Comparison of ENCODE assay signal across 9 mouse cellular contexts in genomic region chr4:41760911-41761310, GRCm38 (mm10). TPM values are rescaled to one million over a fixed set of nuclear protein-coding genes. Genes with fewer than 3 reads are reported as not detected.
A peak's percentile ranks its signal among the peaks of the same experiment; 100 is the strongest.
DNase-seq lines count a peak whose midpoint lies in the region; ATAC-seq and TF ChIP-seq lines count a peak whose summit lies in the region.
"Had no signal": no experiment of that assay in that cellular context is flagged by ENCODE, and none has a peak within 500 bp of the region (broad histone marks: within the 10 kb centered on the region; RNA-seq: fewer than 3 reads in every experiment).

No protein-coding gene starts in this region.

- H3K9ac ChIP-seq in lung, embryonic 14.5 days = peak overlapping the region; percentile 64
- H3K9ac ChIP-seq in forebrain, embryonic 13.5 days = peak overlapping the region; percentile 34
- peak overlapping the region; percentile 39 for H3K9ac ChIP-seq in neural tube, embryonic 14.5 days (replicated peaks; ENCODE audit: low read depth, low read length)

- H3K4me2 ChIP-seq in lung, embryonic 14.5 days = peak overlapping the region; percentile 74
- H3K4me2 ChIP-seq in forebrain, embryonic 13.5 days = peak overlapping the region; percentile 62
- H3K4me2 ChIP-seq in neural tube, embryonic 14.5 days (ENCODE audit: low read depth, low read length) = peak overlapping the region; percentile 45

- ATAC-seq in lung, embryonic 14.5 days (ENCODE audit: insufficient read depth) = no peak; the same call in none of the 2 replicates
- ATAC-seq in forebrain, embryonic 13.5 days = no peak; the same call in 1 of the 2 replicates
- ATAC-seq in neural tube, embryonic 14.5 days (ENCODE audit: low read depth) = no peak; the same call in 1 of the 2 replicates
- ATAC-seq in megakaryocyte, adult 5-6 weeks (ENCODE audit: poor library complexity, severe bottlenecking) = no peak
- no peak for ATAC-seq in megakaryocyte-erythroid progenitor cell, adult 5-6 weeks (replicated peaks; ENCODE audit: low FRiP score, low TSS enrichment, poor library complexity, severe bottlenecking)

- H3K4me1 ChIP-seq in lung, embryonic 14.5 days (ENCODE audit: insufficient read depth) = peaks cover 15% of the 10 kb centered on the region; the same call in 1 of the 2 replicates
- peaks cover 36% of the 10 kb centered on the region for H3K4me1 ChIP-seq in forebrain, embryonic 13.5 days
- H3K4me1 ChIP-seq in limb, embryonic 10.5 days = peaks cover 63% of the 10 kb centered on the region
- H3K4me1 ChIP-seq in neural tube, embryonic 14.5 days (ENCODE audit: control insufficient read depth, insufficient read depth, low read length) = peaks cover 10% of the 10 kb centered on the region; the same call in 1 of the 2 replicates

- DNase-seq in lung, embryonic 14.5 days = no peak
- no peak for DNase-seq in lung, postnatal 10 days
- DNase-seq in limb, embryonic 10.5 days (ENCODE audit: low spot score) = peak; percentile 33
- DNase-seq in adrenal gland, postnatal 10 days = no peak

- H3K27ac ChIP-seq in lung, embryonic 14.5 days (ENCODE audit: low read depth) = peak overlapping the region; percentile 92
- peak overlapping the region; percentile 26 for H3K27ac ChIP-seq in forebrain, embryonic 13.5 days
- peak overlapping the region; percentile 90 for H3K27ac ChIP-seq in limb, embryonic 10.5 days
- no peak overlapping the region; the same call in 1 of the 2 replicates for H3K27ac ChIP-seq in neural tube, embryonic 14.5 days (ENCODE audit: low read depth, low read length)

- TF ChIP-seq CTCF in lung, embryonic 14.5 days (IDR thresholded peaks at IDR 0.05; ENCODE audit: low read depth) = no peak

- no peaks in the 10 kb centered on the region for H3K27me3 ChIP-seq in lung, embryonic 14.5 days (ENCODE audit: insufficient read depth, low read length)
- H3K27me3 ChIP-seq in forebrain, embryonic 13.5 days = no peaks in the 10 kb centered on the region
- no peaks in the 10 kb centered on the region for H3K27me3 ChIP-seq in limb, embryonic 10.5 days (ENCODE audit: low read depth, poor library complexity, severe bottlenecking)
- H3K27me3 ChIP-seq in neural tube, embryonic 14.5 days (ENCODE audit: control insufficient read depth, insufficient read depth, low read length) = no peaks in the 10 kb centered on the region

- 64% methylated on average over 4 of the region's 4 CpGs for WGBS in lung, embryonic 14.5 days
- WGBS in forebrain, embryonic 13.5 days = 94% methylated on average over 4 of the region's 4 CpGs
- WGBS in limb, embryonic 10.5 days = 71% methylated on average over 4 of the region's 4 CpGs
- 79% methylated on average over 4 of the region's 4 CpGs for WGBS in neural tube, embryonic 14.5 days

- H3K36me3 ChIP-seq in lung, embryonic 14.5 days (ENCODE audit: insufficient read depth) = peaks cover 9% of the 10 kb centered on the region; the same call in 1 of the 2 replicates
- H3K36me3 ChIP-seq in forebrain, embryonic 13.5 days (ENCODE audit: poor library complexity, severe bottlenecking) = no peaks in the 10 kb centered on the region
- peaks cover 32% of the 10 kb centered on the region for H3K36me3 ChIP-seq in limb, embryonic 10.5 days
- H3K36me3 ChIP-seq in neural tube, embryonic 14.5 days (ENCODE audit: control insufficient read depth, insufficient read depth, low read length) = no peaks in the 10 kb centered on the region

- H3K4me3 ChIP-seq in lung, embryonic 14.5 days (ENCODE audit: low read depth, low read length) = peak overlapping the region; percentile 46
- peak overlapping the region; percentile 37 for H3K4me3 ChIP-seq in forebrain, embryonic 13.5 days
- peak overlapping the region; percentile 64 for H3K4me3 ChIP-seq in limb, embryonic 10.5 days
- H3K4me3 ChIP-seq in neural tube, embryonic 14.5 days (ENCODE audit: low read depth, low read length) = peak overlapping the region; percentile 29

- H3K9me3 ChIP-seq in lung, embryonic 14.5 days (ENCODE audit: low read depth, low read length) = no peaks in the 10 kb centered on the region
- no peaks in the 10 kb centered on the region for H3K9me3 ChIP-seq in forebrain, embryonic 13.5 days (replicated peaks)
- H3K9me3 ChIP-seq in limb, embryonic 10.5 days (replicated peaks) = no peaks in the 10 kb centered on the region
- H3K9me3 ChIP-seq in neural tube, embryonic 14.5 days (ENCODE audit: control insufficient read depth, low read length) = no peaks in the 10 kb centered on the region

RNA-seq across cellular contexts. Expression of gene Sigmar1, which starts 5.0 kb away (rescaled TPM):
- polyA plus RNA-seq in lung, embryonic 14.5 days (2014; fragmentation: Nextera tagmentation; extraction: Ambion mirVana) = 82.5 and 94.6 TPM in 2 replicates
- polyA plus RNA-seq in forebrain, embryonic 13.5 days (2015; fragmentation: Nextera tagmentation; extraction: Ambion mirVana) = 47.5 and 55.4 TPM in 2 replicates
- 83.7 and 91.1 TPM in 2 replicates for polyA plus RNA-seq in limb, embryonic 10.5 days (2016; fragmentation: Nextera tagmentation; extraction: Ambion mirVana)
- 77.6 and 89.3 TPM in 2 replicates for polyA plus RNA-seq in neural tube, embryonic 14.5 days (2014; fragmentation: Nextera tagmentation; extraction: Ambion mirVana)
- 54.5 and 70.0 TPM in 2 replicates for total RNA-seq in megakaryocyte, adult 5-6 weeks (2015)
- total RNA-seq in megakaryocyte, adult 5-6 weeks (2017) = 66.2 and 71.0 TPM in 2 replicates
- 10 to 100 TPM; 65.8 to 68.8 TPM for total RNA-seq in adrenal gland, postnatal 10 days (2021)
- 34.2 and 53.7 TPM in 2 replicates for total RNA-seq in megakaryocyte-erythroid progenitor cell, adult 5-6 weeks (2014; fragmentation: Nextera tagmentation)
- total RNA-seq in megakaryocyte-erythroid progenitor cell, adult 5-6 weeks (2017) = 49.7 and 57.2 TPM in 2 replicates

RNA-seq across cellular contexts. Expression of gene Galt, which starts 5.9 kb away (rescaled TPM):
- 25.6 and 26.9 TPM in 2 replicates for polyA plus RNA-seq in lung, embryonic 14.5 days (2014; fragmentation: Nextera tagmentation; extraction: Ambion mirVana)
- 16.2 and 17.5 TPM in 2 replicates for polyA plus RNA-seq in forebrain, embryonic 13.5 days (2015; fragmentation: Nextera tagmentation; extraction: Ambion mirVana)
- polyA plus RNA-seq in limb, embryonic 10.5 days (2016; fragmentation: Nextera tagmentation; extraction: Ambion mirVana) = 33.7 and 37.6 TPM in 2 replicates
- 42.6 and 53.5 TPM in 2 replicates for polyA plus RNA-seq in neural tube, embryonic 14.5 days (2014; fragmentation: Nextera tagmentation; extraction: Ambion mirVana)
- 20.4 and 21.7 TPM in 2 replicates for total RNA-seq in megakaryocyte, adult 5-6 weeks (2015)
- 18.7 and 24.3 TPM in 2 replicates for total RNA-seq in megakaryocyte, adult 5-6 weeks (2017)
- 10 to 100 TPM; 42.3 to 49.2 TPM for total RNA-seq in adrenal gland, postnatal 10 days (2021)
- total RNA-seq in megakaryocyte-erythroid progenitor cell, adult 5-6 weeks (2014; fragmentation: Nextera tagmentation) = 37.9 and 50.1 TPM in 2 replicates
- total RNA-seq in megakaryocyte-erythroid progenitor cell, adult 5-6 weeks (2017) = 28.0 and 31.0 TPM in 2 replicates

RNA-seq across cellular contexts. Expression of gene Ccl27a, which starts 13.1 kb away (rescaled TPM):
- 28.2 and 30.0 TPM in 2 replicates for polyA plus RNA-seq in lung, embryonic 14.5 days (2014; fragmentation: Nextera tagmentation; extraction: Ambion mirVana)
- polyA plus RNA-seq in forebrain, embryonic 13.5 days (2015; fragmentation: Nextera tagmentation; extraction: Ambion mirVana) = 159 and 175 TPM in 2 replicates
- 26.7 and 35.6 TPM in 2 replicates for polyA plus RNA-seq in limb, embryonic 10.5 days (2016; fragmentation: Nextera tagmentation; extraction: Ambion mirVana)
- polyA plus RNA-seq in neural tube, embryonic 14.5 days (2014; fragmentation: Nextera tagmentation; extraction: Ambion mirVana) = 239 and 281 TPM in 2 replicates
- 6.1 and 7.1 TPM in 2 replicates for total RNA-seq in megakaryocyte, adult 5-6 weeks (2015)
- total RNA-seq in megakaryocyte, adult 5-6 weeks (2017) = 4.4 and 5.2 TPM in 2 replicates
- 10 to 100 TPM; 31.0 to 44.5 TPM for total RNA-seq in adrenal gland, postnatal 10 days (2021)
- 11.7 and 35.2 TPM in 2 replicates for total RNA-seq in megakaryocyte-erythroid progenitor cell, adult 5-6 weeks (2014; fragmentation: Nextera tagmentation)
- total RNA-seq in megakaryocyte-erythroid progenitor cell, adult 5-6 weeks (2017) = 3.0 TPM in 1 of 2 replicates, not detected in the other

RNA-seq across cellular contexts. Expression of gene Arid3c, which starts 30.0 kb away (rescaled TPM):
- not detected in 2 replicates for polyA plus RNA-seq in lung, embryonic 14.5 days (2014; fragmentation: Nextera tagmentation; extraction: Ambion mirVana)
- polyA plus RNA-seq in forebrain, embryonic 13.5 days (2015; fragmentation: Nextera tagmentation; extraction: Ambion mirVana) = 0.26 TPM in 2 replicates
- polyA plus RNA-seq in limb, embryonic 10.5 days (2016; fragmentation: Nextera tagmentation; extraction: Ambion mirVana) = not detected in 2 replicates
- polyA plus RNA-seq in neural tube, embryonic 14.5 days (2014; fragmentation: Nextera tagmentation; extraction: Ambion mirVana) = 1.4 and 1.8 TPM in 2 replicates
- total RNA-seq in megakaryocyte, adult 5-6 weeks (2015) = not detected in 2 replicates
- not detected in 2 replicates for total RNA-seq in megakaryocyte, adult 5-6 weeks (2017)
- not detected for total RNA-seq in adrenal gland, postnatal 10 days (2021)
- not detected in 2 replicates for total RNA-seq in megakaryocyte-erythroid progenitor cell, adult 5-6 weeks (2014; fragmentation: Nextera tagmentation)
- not detected in 2 replicates for total RNA-seq in megakaryocyte-erythroid progenitor cell, adult 5-6 weeks (2017)
- total RNA-seq: gastrocnemius, postnatal 25 days had no signal

RNA-seq across cellular contexts. Expression of gene Dctn3, which starts 37.9 kb away (rescaled TPM):
- 103 and 106 TPM in 2 replicates for polyA plus RNA-seq in lung, embryonic 14.5 days (2014; fragmentation: Nextera tagmentation; extraction: Ambion mirVana)
- 259 and 262 TPM in 2 replicates for polyA plus RNA-seq in forebrain, embryonic 13.5 days (2015; fragmentation: Nextera tagmentation; extraction: Ambion mirVana)
- 118 and 123 TPM in 2 replicates for polyA plus RNA-seq in limb, embryonic 10.5 days (2016; fragmentation: Nextera tagmentation; extraction: Ambion mirVana)
- 259 and 281 TPM in 2 replicates for polyA plus RNA-seq in neural tube, embryonic 14.5 days (2014; fragmentation: Nextera tagmentation; extraction: Ambion mirVana)
- 80.5 and 92.2 TPM in 2 replicates for total RNA-seq in megakaryocyte, adult 5-6 weeks (2015)
- 73.5 and 100 TPM in 2 replicates for total RNA-seq in megakaryocyte, adult 5-6 weeks (2017)
- total RNA-seq in adrenal gland, postnatal 10 days (2021) = 100 to 1,000 TPM; 100 to 104 TPM
- 63.4 and 81.2 TPM in 2 replicates for total RNA-seq in megakaryocyte-erythroid progenitor cell, adult 5-6 weeks (2014; fragmentation: Nextera tagmentation)
- total RNA-seq in megakaryocyte-erythroid progenitor cell, adult 5-6 weeks (2017) = 50.6 and 80.7 TPM in 2 replicates
